Mouse (Mus musculus) testis, adult 2 months (tissue): ENCODE results near the gene Vsir.

ENCODE experiments used
- CTCF ChIP-seq: fragments of 200-500 bp; IDR thresholded peaks from 2 replicates; pipeline ENCODE4 v1.5.1; 2012; ENCODE audit warnings: low read depth, mild to moderate bottlenecking, inconsistent platforms, low read length, moderate library complexity; ENCODE audit not compliant: control insufficient read depth, insufficient read depth, insufficient replicate concordance
- POLR2A ChIP-seq: fragments of 200-500 bp; IDR thresholded peaks from 2 replicates; pipeline ENCODE4 v1.6.1; 2012; ENCODE audit warnings: low read depth, mild to moderate bottlenecking, inconsistent platforms, low read length, moderate library complexity; ENCODE audit not compliant: control insufficient read depth

DNA sequence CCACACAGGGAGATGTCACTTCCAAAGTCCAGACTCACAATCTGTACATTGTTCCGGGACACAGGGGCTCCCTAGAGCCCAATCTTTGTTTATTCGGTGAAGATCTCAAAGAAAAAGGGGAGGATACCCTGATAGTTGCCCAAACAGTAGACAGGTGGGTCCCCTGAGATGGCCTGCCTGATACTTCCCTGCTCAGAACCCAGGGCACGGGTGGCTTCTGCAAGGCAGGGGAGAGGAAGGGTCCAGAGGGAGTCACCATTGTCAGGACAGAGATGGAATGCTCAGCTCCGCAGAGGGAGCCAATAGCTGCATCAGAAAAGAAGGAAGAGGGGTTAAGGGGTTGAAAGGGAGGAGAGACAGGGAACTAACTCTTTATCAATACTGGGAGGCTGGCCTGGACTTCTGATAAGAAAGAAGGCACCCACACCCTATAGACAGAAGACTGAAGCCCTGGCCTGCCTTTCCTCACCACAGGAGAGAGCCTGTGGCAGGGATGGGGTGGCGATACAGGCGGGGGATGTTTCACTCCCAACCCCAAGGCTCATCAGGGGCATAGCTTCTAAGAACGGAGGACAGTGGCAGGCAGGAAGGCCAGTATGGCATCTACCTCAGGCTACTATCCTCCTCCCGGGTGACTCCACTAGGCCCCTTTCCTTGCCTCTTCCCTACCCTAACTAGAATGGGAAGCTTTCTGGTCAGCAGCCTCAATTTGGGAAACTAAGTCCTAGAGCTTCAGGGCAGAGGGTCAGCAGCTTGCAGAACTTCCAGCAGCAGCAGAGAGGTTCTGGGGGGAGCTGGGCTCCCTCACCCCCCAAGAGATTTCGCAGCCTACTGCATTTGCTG lies 1.3 kb downstream of the Vsir start:
- TF ChIP-seq CTCF (no peak), POLR2A (no peak)
